Mouse (Mus musculus): ENCODE measurements around the gene Crygb.

Gene Crygb

DNA sequence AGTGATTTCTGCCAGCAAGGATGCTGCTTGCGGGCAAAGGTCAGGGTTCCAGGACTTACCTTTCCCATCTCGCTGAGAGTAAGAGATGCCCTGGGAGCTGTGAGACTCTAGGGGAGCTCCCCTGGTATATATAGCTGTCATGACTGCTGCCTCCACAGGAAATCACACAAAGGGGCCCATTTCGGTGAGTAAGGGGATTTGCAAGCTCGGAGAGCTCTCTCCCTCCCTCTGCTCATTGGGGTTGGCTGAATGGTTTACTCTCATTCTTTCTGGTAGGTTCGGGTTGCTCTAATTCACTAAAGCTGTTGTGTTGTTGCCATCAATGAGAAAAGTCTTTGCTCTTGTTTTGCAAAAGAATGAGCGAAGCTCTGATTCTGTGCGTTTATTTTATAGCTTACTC is at the start of gene Crygb:
Gene Crygb, minus strand, starts transcription at position 101 of the 400 bp plus-strand sequence.
- no peak for DNase-seq

DNA sequence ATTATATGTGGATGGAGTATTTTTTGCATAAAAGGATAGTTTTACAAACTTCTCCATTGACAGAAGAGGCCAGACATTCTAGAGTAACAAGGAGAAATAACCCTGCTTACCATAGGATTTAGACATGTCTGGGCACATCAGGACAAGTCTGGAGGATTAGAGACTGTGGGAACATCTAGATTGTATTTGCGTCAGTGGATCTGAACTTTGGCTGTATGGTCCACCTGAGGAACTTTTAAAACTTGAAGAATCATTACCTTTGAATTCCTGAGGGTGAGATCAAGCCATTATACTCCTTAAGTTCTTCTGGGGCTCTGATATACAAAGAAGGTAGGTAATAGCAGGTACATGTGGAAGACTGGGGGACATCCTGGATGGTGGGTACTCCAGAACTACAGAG is 49.6 kb upstream of the Crygb start:
- no peak for DNase-seq

DNA sequence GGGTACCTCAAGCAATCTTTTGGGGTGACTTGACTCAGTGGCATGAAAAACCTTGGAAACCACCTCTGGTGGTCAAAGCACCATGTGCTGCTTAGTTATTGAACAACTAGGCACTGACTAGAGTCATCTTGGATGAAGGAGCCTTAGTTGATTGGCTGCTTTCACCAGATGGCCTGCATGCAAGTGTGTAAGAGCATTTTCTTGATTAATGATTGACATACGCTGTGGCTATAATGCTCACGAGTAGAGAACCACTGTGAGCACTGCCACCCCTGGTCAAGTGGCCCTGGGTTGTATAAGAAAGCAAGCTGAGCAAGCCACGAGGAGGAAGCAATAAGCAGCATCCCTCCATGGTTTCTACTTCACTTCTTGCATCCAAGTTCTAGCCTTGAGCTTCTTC is 48.1 kb upstream of the Crygb start:
- DNase-seq: no peak

GRCm38 (mm10) chr1:65129634-65130180 is 47.6 kb upstream of the Crygb start:
- DNase-seq: no peak

DNA sequence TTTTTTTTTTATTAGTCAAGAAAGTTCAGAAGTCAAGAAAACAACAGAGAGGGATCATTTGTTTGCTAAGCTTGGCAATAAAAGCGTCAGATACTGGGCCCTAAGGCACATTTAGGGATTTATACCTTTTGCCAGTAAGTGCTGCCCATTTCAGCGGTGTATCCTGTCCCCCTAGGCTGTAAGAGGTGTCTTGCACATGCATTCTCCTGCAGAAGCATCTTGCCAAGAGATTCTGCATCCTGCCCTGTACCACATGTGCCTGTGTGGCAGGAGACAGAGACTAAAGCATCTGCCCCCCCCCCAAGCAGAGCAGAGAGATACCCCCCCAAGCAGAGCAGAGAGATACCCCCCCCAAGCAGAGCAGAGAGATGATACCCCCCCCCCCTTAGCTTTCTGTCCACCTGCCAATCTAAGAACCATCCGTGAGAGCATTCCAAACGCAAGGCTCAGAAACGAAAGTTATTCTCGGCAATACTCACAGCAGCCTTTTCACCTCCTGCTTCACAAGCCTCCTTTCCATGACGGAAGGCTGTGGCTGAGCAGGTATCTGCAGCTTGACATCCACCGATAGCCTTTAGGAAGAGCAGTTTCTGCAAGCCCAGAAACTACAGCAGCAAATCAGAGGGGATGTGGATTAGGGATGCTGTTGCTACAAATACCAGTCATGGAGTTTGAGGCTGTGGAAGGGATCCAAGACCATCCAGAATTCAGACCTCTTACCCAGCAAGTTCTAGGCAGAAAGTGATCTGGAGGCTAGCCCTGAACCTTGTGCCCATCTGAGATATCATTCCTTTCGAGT is 40.7 kb upstream of the Crygb start, which contains the start of gene D630023F18Rik:
Gene D630023F18Rik, minus strand, starts transcription at position 641 of the 799 bp plus-strand sequence.
- DNase-seq: no peak

DNA sequence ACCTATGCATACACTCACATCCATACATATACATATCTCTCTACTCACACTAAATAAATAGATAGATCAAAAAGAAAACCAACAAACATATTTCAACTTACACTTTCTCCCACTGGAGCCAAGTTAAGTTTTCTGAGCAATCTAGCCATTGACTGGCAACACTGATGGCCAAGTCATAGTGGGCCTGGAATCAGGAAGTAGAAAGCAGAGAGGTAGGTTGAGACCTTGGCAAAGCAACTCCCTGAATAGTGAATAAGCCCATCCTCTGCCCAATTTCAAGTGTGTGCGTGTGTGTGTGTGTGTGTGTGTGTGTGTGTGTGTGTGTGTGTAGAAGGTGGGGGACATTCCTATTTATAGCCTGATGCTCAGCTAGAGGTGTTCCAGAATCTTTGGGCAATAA is 37.4 kb upstream of the Crygb start, which contains the start of gene Gm28845:
Gene Gm28845, minus strand, starts transcription at position 121 of the 400 bp plus-strand sequence.
- DNase-seq: no peak

- no peak for DNase-seq
Observed at GRCm38 (mm10) chr1:65118150-65118913, 36.2 kb upstream of the Crygb start.

DNA sequence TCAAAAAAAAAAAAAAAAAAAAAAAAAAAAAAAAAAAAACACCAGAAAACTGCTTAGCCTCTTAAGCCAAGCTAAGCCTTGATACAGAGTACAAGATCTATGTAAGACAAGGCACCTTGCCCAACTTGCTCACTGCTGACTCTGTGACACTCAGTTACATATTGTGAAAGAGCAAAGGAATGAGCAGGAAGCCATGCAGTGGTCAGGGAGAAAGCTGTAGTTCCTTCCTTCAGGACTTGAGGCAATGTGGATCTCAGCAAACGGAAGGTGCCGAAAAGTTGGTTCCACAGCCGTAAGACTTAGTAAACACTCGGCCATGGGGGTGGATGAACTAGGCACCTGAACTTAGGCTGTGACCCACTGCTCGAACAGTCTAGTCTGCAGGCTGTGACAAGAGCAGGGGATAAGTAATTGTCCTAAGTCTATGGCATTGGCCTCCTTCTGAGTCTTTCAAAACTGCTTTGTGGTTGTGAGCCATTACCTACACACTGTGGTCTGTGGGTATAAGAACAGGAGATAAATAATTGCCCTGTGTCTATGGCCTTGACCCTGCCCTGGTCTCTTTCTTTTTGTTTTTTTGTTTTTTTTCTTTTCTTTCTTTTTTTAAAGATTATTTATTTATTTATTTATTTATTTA is 31.6 kb upstream of the Crygb start:
- DNase-seq: no peak

DNA sequence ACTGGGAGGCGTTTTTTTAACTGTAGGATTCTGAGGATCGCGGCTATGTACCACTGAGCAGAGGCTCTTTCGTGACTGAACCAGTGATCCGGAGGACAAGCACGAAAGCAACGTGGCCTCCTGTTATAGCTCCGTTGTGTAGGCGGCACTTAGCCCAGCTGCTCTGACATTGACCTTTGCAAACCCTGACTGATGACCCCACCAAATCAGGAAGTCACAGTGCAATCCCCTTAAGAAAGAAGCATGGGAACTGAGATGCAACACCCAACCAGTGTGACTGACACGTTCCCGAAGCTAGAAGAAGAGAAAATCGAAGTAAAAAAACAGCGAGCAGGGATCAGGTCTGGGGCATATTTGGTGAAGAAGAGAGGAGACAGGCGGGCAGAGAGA is 30.7 kb upstream of the Crygb start:
- DNase-seq: no peak

GRCm38 (mm10) chr1:65112031-65112806 is 30.1 kb upstream of the Crygb start:
- peak in 1 of 2 experiments; percentile 14 for DNase-seq

DNA sequence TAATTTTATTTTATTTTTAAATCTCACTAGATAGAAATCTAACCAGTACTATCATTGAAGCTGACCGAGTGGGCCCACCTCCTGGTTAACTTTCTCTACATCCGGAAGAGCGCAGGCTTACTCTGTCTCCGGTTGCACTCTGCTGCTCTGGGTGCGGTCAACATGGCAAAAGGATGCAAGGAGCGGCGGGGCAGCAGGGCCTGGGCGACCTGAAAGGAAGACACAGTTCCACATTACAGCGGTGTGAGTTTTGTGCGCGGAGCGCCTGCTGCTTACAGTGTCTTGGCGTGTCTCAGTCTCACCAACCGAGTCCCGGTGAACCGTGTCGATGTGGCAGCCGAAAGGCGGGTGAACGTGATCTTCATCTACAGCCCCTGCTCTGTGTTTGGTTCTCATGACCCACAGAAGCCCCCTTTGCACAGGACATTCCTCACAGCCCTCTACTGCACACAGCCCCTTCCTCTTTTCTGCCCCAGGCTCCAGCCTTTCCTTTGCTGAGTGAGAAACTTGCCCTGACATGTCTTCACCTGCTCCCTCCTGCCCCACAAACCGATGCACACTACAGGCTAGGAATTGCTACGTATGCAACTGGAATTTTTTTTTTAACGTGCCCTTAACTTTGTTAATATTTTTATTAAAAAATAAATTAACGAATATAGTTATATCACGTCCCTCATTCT is 27.8 kb upstream of the Crygb start:
- DNase-seq: no peak

DNA sequence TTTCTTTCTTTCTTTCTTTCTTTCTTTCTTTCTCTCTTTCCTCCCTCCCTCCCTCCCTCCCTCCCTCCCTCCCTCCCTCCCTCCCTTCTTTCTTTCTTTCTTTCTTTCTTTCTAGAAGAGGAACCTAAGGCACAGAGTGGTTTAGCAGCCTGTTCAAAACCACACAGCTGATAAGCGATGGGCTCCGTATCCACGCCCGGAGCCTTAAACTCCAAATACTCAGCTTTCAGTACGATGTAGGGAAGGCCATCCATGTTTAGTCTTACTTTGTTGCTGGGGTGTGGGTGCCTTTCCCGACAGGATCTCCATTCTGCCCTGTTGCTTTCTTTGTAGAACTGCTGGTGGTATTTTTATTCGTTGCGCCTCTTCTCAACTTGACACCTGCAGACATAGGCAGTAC is 27.1 kb upstream of the Crygb start:
- no peak for DNase-seq

DNA sequence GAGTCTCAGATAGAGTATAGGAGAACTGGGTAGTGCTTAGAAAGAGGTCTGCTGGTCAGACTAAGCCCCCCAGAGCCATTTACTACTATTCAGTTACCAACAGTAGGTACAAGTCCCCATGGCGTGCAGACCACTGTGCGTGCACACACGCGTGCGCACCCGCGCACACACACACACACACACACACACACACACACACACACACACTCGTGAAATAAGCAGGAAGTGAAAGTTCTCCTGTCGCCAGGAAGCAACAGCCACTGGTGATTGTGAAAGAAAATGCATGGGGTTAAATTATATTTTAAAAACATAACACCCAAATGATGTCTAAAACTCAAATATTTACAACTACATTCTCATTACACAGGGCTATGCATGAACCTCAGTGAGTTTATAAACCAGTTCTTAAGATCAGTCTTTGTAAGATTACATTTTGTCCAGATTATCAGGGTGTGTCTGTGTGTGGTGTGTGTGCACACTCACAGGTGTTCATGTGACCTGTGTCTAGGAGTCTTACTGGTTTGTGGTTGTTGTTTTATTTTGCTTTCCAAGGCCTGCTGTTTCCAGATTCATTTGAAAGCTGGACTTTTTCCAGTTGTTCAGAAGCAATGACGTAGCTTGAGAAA is 25.7 kb upstream of the Crygb start:
- DNase-seq: no peak

GRCm38 (mm10) chr1:65103273-65103672 is 21.2 kb upstream of the Crygb start, which contains the start of gene Cryga:
Cryga (minus strand) TSS chr1:65103373.
- DNase-seq: no peak

GRCm38 (mm10) chr1:65096953-65097352 is 14.9 kb upstream of the Crygb start:
- no peak for DNase-seq

DNA sequence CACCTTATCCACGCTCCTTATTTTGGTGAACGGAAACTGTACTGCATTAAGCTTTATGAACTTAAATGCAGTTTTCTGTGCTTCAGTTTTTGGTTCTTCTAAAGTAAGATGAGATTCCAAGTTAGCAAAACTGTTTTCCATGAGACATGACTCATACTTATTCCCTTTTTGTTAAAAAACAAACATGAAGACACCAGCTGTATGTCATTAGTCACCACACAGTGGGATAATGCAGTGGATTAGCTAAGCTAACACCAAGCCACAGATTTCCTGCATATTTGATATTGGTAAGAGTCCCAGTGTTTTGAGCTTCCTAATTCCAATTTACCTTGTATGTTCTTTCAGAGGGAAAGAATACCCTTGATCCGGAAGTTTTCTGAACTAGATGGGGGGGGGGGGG is 9.5 kb upstream of the Crygb start:
- DNase-seq: no peak

DNA sequence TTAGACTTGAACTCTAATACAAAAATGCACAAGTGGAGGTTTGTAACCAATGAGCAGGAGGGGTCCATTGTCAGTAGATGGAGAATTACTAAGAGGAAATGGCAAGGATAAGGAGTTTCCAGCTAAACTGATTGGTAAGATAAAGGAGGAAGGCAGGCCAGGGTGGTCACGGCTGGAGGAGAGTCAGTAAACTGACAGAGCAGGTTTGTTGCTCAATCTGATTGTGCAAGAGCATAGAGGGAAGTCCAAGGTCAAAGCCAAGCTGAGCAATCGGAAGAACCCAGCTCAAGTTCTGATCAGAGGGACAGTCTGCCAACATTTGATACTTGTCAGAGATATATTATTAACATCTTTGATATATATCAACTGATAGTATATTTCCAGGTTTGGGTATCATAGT is 8.3 kb upstream of the Crygb start:
- DNase-seq: no peak

- no peak for DNase-seq
Observed at GRCm38 (mm10) chr1:65088567-65089356, 6.7 kb upstream of the Crygb start.

DNA sequence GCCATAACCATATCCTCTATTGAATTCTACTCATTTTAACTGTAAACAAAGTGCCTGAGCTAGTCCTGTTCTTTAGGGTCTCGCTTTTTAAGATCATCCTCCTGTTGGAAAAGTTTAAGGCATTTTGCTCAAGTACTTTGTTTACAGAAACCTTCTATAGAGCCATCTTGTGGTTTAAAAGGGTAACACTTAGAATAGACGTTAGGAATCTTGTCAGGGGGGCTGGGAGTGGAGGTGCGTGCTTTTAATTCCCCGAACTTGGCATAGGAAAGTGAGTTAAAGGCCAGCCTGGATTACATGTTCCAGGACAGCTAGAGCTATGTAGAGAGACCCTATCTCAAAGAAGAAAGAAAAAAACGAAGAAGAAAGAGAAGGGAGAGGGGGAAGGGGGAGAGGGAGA is 6.5 kb downstream of the Crygb start:
- DNase-seq: no peak

- DNase-seq: no peak
Observed at GRCm38 (mm10) chr1:65073589-65073988, 8.5 kb downstream of the Crygb start, which contains the start of gene Crygc. Crygc (minus strand) TSS chr1:65073689.
